Mouse (Mus musculus): ENCODE measurements around the gene Ccdc157. TPM values are rescaled to one million over a fixed set of nuclear protein-coding genes. Genes with fewer than 3 reads are reported as not detected.
"Not testable (repeated sequence)": the region's sequence is repeated elsewhere in the genome, so short reads cannot be mapped to it uniquely, and the experiment has no call there.

Ccdc157 gene
- polyA plus RNA-seq, 1 experiment, result 1.7 TPM

- H3K4me3 ChIP-seq (ENCODE audit: insufficient read depth, low read depth, low read length), result no peak overlapping the region
- no peaks in the 10 kb centered on the region for H3K4me1 ChIP-seq (ENCODE audit: control insufficient read depth, insufficient read depth, insufficient read length, low read length)
- no peak overlapping the region for H3K27ac ChIP-seq (replicated peaks; ENCODE audit: low read depth, low read length)
Measured at GRCm38 (mm10) chr11:4127059-4127458, 33.0 kb downstream of the Ccdc157 start.

- no peaks in the 10 kb centered on the region for H3K4me1 ChIP-seq (ENCODE audit: control insufficient read depth, insufficient read depth, insufficient read length, low read length)
- no peak overlapping the region for H3K4me3 ChIP-seq (ENCODE audit: insufficient read depth, low read depth, low read length)
- H3K27ac ChIP-seq (replicated peaks; ENCODE audit: low read depth, low read length), result no peak overlapping the region
Measured at GRCm38 (mm10) chr11:4123922-4124321, 36.2 kb downstream of the Ccdc157 start.

GRCm38 (mm10) chr11:4122742-4123579 is 37.1 kb downstream of the Ccdc157 start, which contains the start of gene Sec14l2:
TSS of gene Sec14l2 (minus strand) at chr11:4123415.
- no peak within 1 kb of the TSS for H3K4me3 ChIP-seq (ENCODE audit: insufficient read depth, low read depth, low read length)
- no peak within 1 kb of the TSS for H3K27ac ChIP-seq (replicated peaks; ENCODE audit: low read depth, low read length)
- H3K4me1 ChIP-seq (ENCODE audit: control insufficient read depth, insufficient read depth, insufficient read length, low read length), result 0 out of 2 replicates have a peak, but pooled peaks cover 2% of the 10 kb centered on the region

GRCm38 (mm10) chr11:4122226-4122625 is 37.9 kb downstream of the Ccdc157 start:
- Histone ChIP-seq H3K4me1 (ENCODE audit: control insufficient read depth, insufficient read depth, insufficient read length, low read length) (0 out of 2 replicates have a peak, but pooled peaks cover 2% of the 10 kb centered on the region), H3K4me3 (ENCODE audit: insufficient read depth, low read depth, low read length) (no peak overlapping the region), H3K27ac (replicated peaks; ENCODE audit: low read depth, low read length) (no peak overlapping the region)

- Histone ChIP-seq H3K4me1 (ENCODE audit: control insufficient read depth, insufficient read depth, insufficient read length, low read length) (peaks cover 6% of the 10 kb centered on the region; the same call in 1 of the 2 replicates), H3K4me3 (ENCODE audit: insufficient read depth, low read depth, low read length) (no peak overlapping the region), H3K27ac (replicated peaks; ENCODE audit: low read depth, low read length) (no peak overlapping the region)
Measured at GRCm38 (mm10) chr11:4121691-4122090, 38.4 kb downstream of the Ccdc157 start.

- Histone ChIP-seq H3K4me3 (ENCODE audit: insufficient read depth, low read depth, low read length) (no peak overlapping the region), H3K4me1 (ENCODE audit: control insufficient read depth, insufficient read depth, insufficient read length, low read length) (peaks cover 9% of the 10 kb centered on the region; the same call in 1 of the 2 replicates), H3K27ac (replicated peaks; ENCODE audit: low read depth, low read length) (no peak overlapping the region)
Measured at GRCm38 (mm10) chr11:4119635-4120034, 40.5 kb downstream of the Ccdc157 start.

- Histone ChIP-seq H3K4me3 (ENCODE audit: insufficient read depth, low read depth, low read length) (peak overlapping the region; percentile 61), H3K27ac (replicated peaks; ENCODE audit: low read depth, low read length) (no peak overlapping the region), H3K4me1 (ENCODE audit: control insufficient read depth, insufficient read depth, insufficient read length, low read length) (peaks cover 9% of the 10 kb centered on the region; the same call in 1 of the 2 replicates)
Measured at GRCm38 (mm10) chr11:4118081-4118921, 41.8 kb downstream of the Ccdc157 start.

- peak overlapping the region; percentile 61 for H3K4me3 ChIP-seq (ENCODE audit: insufficient read depth, low read depth, low read length)
- peaks cover 9% of the 10 kb centered on the region; the same call in 1 of the 2 replicates for H3K4me1 ChIP-seq (ENCODE audit: control insufficient read depth, insufficient read depth, insufficient read length, low read length)
- H3K27ac ChIP-seq (replicated peaks; ENCODE audit: low read depth, low read length), result no peak overlapping the region
Measured at GRCm38 (mm10) chr11:4117372-4118071, 42.6 kb downstream of the Ccdc157 start.

- Histone ChIP-seq H3K4me3 (ENCODE audit: insufficient read depth, low read depth, low read length) (no peak overlapping the region), H3K4me1 (ENCODE audit: control insufficient read depth, insufficient read depth, insufficient read length, low read length) (peaks cover 9% of the 10 kb centered on the region; the same call in 1 of the 2 replicates), H3K27ac (replicated peaks; ENCODE audit: low read depth, low read length) (no peak overlapping the region)
Measured at GRCm38 (mm10) chr11:4116458-4117141, 43.5 kb downstream of the Ccdc157 start.

GRCm38 (mm10) chr11:4115407-4115806 is 44.7 kb downstream of the Ccdc157 start:
- Histone ChIP-seq H3K27ac (replicated peaks; ENCODE audit: low read depth, low read length) (no peak overlapping the region), H3K4me3 (ENCODE audit: insufficient read depth, low read depth, low read length) (no peak overlapping the region), H3K4me1 (ENCODE audit: control insufficient read depth, insufficient read depth, insufficient read length, low read length) (peaks cover 9% of the 10 kb centered on the region; the same call in 1 of the 2 replicates)

- H3K4me3 ChIP-seq (ENCODE audit: insufficient read depth, low read depth, low read length); H3K4me1 ChIP-seq (ENCODE audit: control insufficient read depth, insufficient read depth, insufficient read length, low read length); H3K27ac ChIP-seq (replicated peaks; ENCODE audit: low read depth, low read length): not testable (repeated sequence)
Measured at GRCm38 (mm10) chr11:4114541-4114940, 45.6 kb downstream of the Ccdc157 start.

- H3K27ac ChIP-seq (replicated peaks; ENCODE audit: low read depth, low read length), result no peak overlapping the region
- no peak overlapping the region for H3K4me3 ChIP-seq (ENCODE audit: insufficient read depth, low read depth, low read length)
- H3K4me1 ChIP-seq (ENCODE audit: control insufficient read depth, insufficient read depth, insufficient read length, low read length), result peaks cover 9% of the 10 kb centered on the region; the same call in 1 of the 2 replicates
Measured at GRCm38 (mm10) chr11:4113970-4114369, 46.1 kb downstream of the Ccdc157 start.

- H3K27ac ChIP-seq (replicated peaks; ENCODE audit: low read depth, low read length), result no peak overlapping the region
- H3K4me1 ChIP-seq (ENCODE audit: control insufficient read depth, insufficient read depth, insufficient read length, low read length), result peaks cover 9% of the 10 kb centered on the region; the same call in 1 of the 2 replicates
- H3K4me3 ChIP-seq (ENCODE audit: insufficient read depth, low read depth, low read length), result no peak overlapping the region
Measured at GRCm38 (mm10) chr11:4113496-4113895, 46.6 kb downstream of the Ccdc157 start.

- Histone ChIP-seq H3K27ac (replicated peaks; ENCODE audit: low read depth, low read length) (no peak overlapping the region), H3K4me3 (ENCODE audit: insufficient read depth, low read depth, low read length) (no peak overlapping the region), H3K4me1 (ENCODE audit: control insufficient read depth, insufficient read depth, insufficient read length, low read length) (peaks cover 7% of the 10 kb centered on the region; the same call in 1 of the 2 replicates)
Measured at GRCm38 (mm10) chr11:4112861-4113260, 47.2 kb downstream of the Ccdc157 start.
